In genomic region chr6:71621981-71622380, GRCm38 (mm10) we compare ENCODE assay signal across 12 mouse cellular contexts. TPM values are rescaled to one million over a fixed set of nuclear protein-coding genes. Genes with fewer than 3 reads are reported as not detected.
DNase-seq lines count a peak whose midpoint lies in the region; ATAC-seq and TF ChIP-seq lines count a peak whose summit lies in the region.
"Had no signal": no experiment of that assay in that cellular context is flagged by ENCODE, and none has a peak within 500 bp of the region (broad histone marks: within the 10 kb centered on the region; RNA-seq: fewer than 3 reads in every experiment).

No protein-coding gene starts in this region.

- peak; percentile 23 for DNase-seq in embryonic facial prominence, embryonic 14.5 days (ENCODE audit: low spot score)
- no peak for DNase-seq in embryonic facial prominence, embryonic 10.5 days (ENCODE audit: low spot score)
- DNase-seq in left cerebral cortex, postnatal 14 days (ENCODE audit: low spot score in 2 of 2) = peak; percentile 28 to 59
- DNase-seq in left cerebral cortex, adult 8-10 months (ENCODE audit: low spot score in 2 of 2) = no peak
- DNase-seq in cerebellum, adult 9-11 months = peak; percentile 16
- peak; percentile 47 for DNase-seq in lung, postnatal 25 days (ENCODE audit: low spot score)
- no peak for DNase-seq in stomach, postnatal 0 days (ENCODE audit: low spot score)
- DNase-seq in forebrain, embryonic 11.5 days (ENCODE audit: low spot score) = no peak
- DNase-seq: kidney, adult 18-20 months had no signal

- no peaks in the 10 kb centered on the region for H3K9me3 ChIP-seq in embryonic facial prominence, embryonic 14.5 days (ENCODE audit: control insufficient read depth, low read length)
- H3K9me3 ChIP-seq in embryonic facial prominence, embryonic 10.5 days = no peaks in the 10 kb centered on the region
- H3K9me3 ChIP-seq in stomach, postnatal 0 days (ENCODE audit: control insufficient read depth, low read length) = no peaks in the 10 kb centered on the region
- no peaks in the 10 kb centered on the region for H3K9me3 ChIP-seq in forebrain, embryonic 11.5 days (ENCODE audit: control insufficient read depth, low read length)
- H3K9me3 ChIP-seq: heart, embryonic 15.5 days; limb, embryonic 10.5 days had no signal

- WGBS in embryonic facial prominence, embryonic 14.5 days = 79% methylated on average over 5 of the region's 5 CpGs
- WGBS in embryonic facial prominence, embryonic 10.5 days = 93% methylated on average over 5 of the region's 5 CpGs
- 52% methylated on average over 5 of the region's 5 CpGs for WGBS in stomach, postnatal 0 days
- WGBS in forebrain, embryonic 11.5 days = 95% methylated on average over 5 of the region's 5 CpGs

- H3K36me3 ChIP-seq in embryonic facial prominence, embryonic 14.5 days (ENCODE audit: control insufficient read depth, insufficient read depth, low read length) = peaks cover 84% of the 10 kb centered on the region
- H3K36me3 ChIP-seq in embryonic facial prominence, embryonic 10.5 days (replicated peaks) = peaks cover 100% of the 10 kb centered on the region
- peaks cover 5% of the 10 kb centered on the region for H3K36me3 ChIP-seq in stomach, postnatal 0 days (ENCODE audit: control insufficient read depth, insufficient read depth, low read length)
- H3K36me3 ChIP-seq in forebrain, embryonic 11.5 days (ENCODE audit: control insufficient read depth, insufficient read depth, low read length) = peaks cover 7% of the 10 kb centered on the region

- ATAC-seq in embryonic facial prominence, embryonic 14.5 days (ENCODE audit: low read depth) = no peak
- no peak for ATAC-seq in stomach, postnatal 0 days (ENCODE audit: low FRiP score, low TSS enrichment)
- no peak for ATAC-seq in forebrain, embryonic 11.5 days (replicated peaks; ENCODE audit: low FRiP score)

- intact Hi-C loops in left cerebral cortex, postnatal 14 days (cut with DNase I) = no loop called here

- H3K4me2 ChIP-seq in embryonic facial prominence, embryonic 14.5 days (ENCODE audit: low read depth, low read length) = no peak overlapping the region
- no peak overlapping the region for H3K4me2 ChIP-seq in stomach, postnatal 0 days (replicated peaks; ENCODE audit: low read depth)
- H3K4me2 ChIP-seq in forebrain, embryonic 11.5 days (ENCODE audit: low read depth, low read length, severe bottlenecking) = no peak overlapping the region
- H3K4me2 ChIP-seq: heart, embryonic 15.5 days had no signal

- no peak overlapping the region for H3K4me3 ChIP-seq in embryonic facial prominence, embryonic 14.5 days (ENCODE audit: low read depth, low read length)
- no peak overlapping the region for H3K4me3 ChIP-seq in embryonic facial prominence, embryonic 10.5 days
- H3K4me3 ChIP-seq in stomach, postnatal 0 days (ENCODE audit: low read depth, low read length) = no peak overlapping the region
- no peak overlapping the region for H3K4me3 ChIP-seq in forebrain, embryonic 11.5 days (ENCODE audit: low read depth, low read length)
- H3K4me3 ChIP-seq: erythroblast, embryonic 14.5 days; heart, embryonic 15.5 days; limb, embryonic 10.5 days had no signal

- H3K4me1 ChIP-seq in embryonic facial prominence, embryonic 14.5 days (ENCODE audit: control insufficient read depth, insufficient read depth, low read length) = no peaks in the 10 kb centered on the region
- peaks cover 7% of the 10 kb centered on the region for H3K4me1 ChIP-seq in embryonic facial prominence, embryonic 10.5 days
- no peaks in the 10 kb centered on the region for H3K4me1 ChIP-seq in stomach, postnatal 0 days (replicated peaks; ENCODE audit: control insufficient read depth, insufficient read depth)
- no peaks in the 10 kb centered on the region for H3K4me1 ChIP-seq in forebrain, embryonic 11.5 days (replicated peaks; ENCODE audit: control insufficient read depth, insufficient read depth, low read length)

- no peak overlapping the region for H3K9ac ChIP-seq in embryonic facial prominence, embryonic 14.5 days (ENCODE audit: low read depth, low read length)
- H3K9ac ChIP-seq in stomach, postnatal 0 days (ENCODE audit: low read length) = no peak overlapping the region
- H3K9ac ChIP-seq in forebrain, embryonic 11.5 days (ENCODE audit: low read length) = no peak overlapping the region
- H3K9ac ChIP-seq: heart, embryonic 15.5 days had no signal

- TF ChIP-seq EP300 in stomach, postnatal 0 days (optimal IDR thresholded peaks at IDR 0.05) = no peak

- H3K27ac ChIP-seq in embryonic facial prominence, embryonic 14.5 days (replicated peaks; ENCODE audit: low read depth, low read length) = no peak overlapping the region
- no peak overlapping the region for H3K27ac ChIP-seq in embryonic facial prominence, embryonic 10.5 days (replicated peaks)
- no peak overlapping the region for H3K27ac ChIP-seq in stomach, postnatal 0 days (replicated peaks)
- H3K27ac ChIP-seq in forebrain, embryonic 11.5 days (ENCODE audit: low read depth, low read length) = no peak overlapping the region
- H3K27ac ChIP-seq: heart, embryonic 15.5 days; limb, embryonic 10.5 days had no signal

- no peak for TF ChIP-seq CTCF in stomach, postnatal 0 days (IDR thresholded peaks at IDR 0.05; ENCODE audit: low read depth)

- H3K27me3 ChIP-seq in embryonic facial prominence, embryonic 14.5 days (replicated peaks; ENCODE audit: control insufficient read depth, insufficient read depth, low read length) = no peaks in the 10 kb centered on the region
- no peaks in the 10 kb centered on the region for H3K27me3 ChIP-seq in embryonic facial prominence, embryonic 10.5 days (replicated peaks; ENCODE audit: low read depth, poor library complexity, severe bottlenecking)
- no peaks in the 10 kb centered on the region for H3K27me3 ChIP-seq in stomach, postnatal 0 days (ENCODE audit: control insufficient read depth, insufficient read depth, low read length)
- no peaks in the 10 kb centered on the region for H3K27me3 ChIP-seq in forebrain, embryonic 11.5 days (ENCODE audit: control insufficient read depth, insufficient read depth, low read length)
- H3K27me3 ChIP-seq: heart, embryonic 15.5 days had no signal

RNA-seq across cellular contexts. Expression of gene Kdm3a, which starts 10.8 kb away (rescaled TPM):
- polyA plus RNA-seq in embryonic facial prominence, embryonic 14.5 days (2014; fragmentation: Nextera tagmentation; extraction: Ambion mirVana) = 27.7 and 34.9 TPM in 2 replicates
- polyA plus RNA-seq in embryonic facial prominence, embryonic 10.5 days (2016; fragmentation: Nextera tagmentation; extraction: Ambion mirVana) = 69.5 and 80.3 TPM in 2 replicates
- total RNA-seq in left cerebral cortex, postnatal 14 days (2021) = 10 to 100 TPM; 28.4 to 34.0 TPM
- 10 to 100 TPM; 49.7 to 56.4 (median 53.3) TPM for total RNA-seq in left cerebral cortex, adult 8-10 months (2022)
- polyA plus RNA-seq in stomach, postnatal 0 days (2015; fragmentation: Nextera tagmentation; extraction: Ambion mirVana) = 14.1 and 14.2 TPM in 2 replicates
- 71.0 and 71.8 TPM in 2 replicates for polyA plus RNA-seq in forebrain, embryonic 11.5 days (2014; fragmentation: Nextera tagmentation; extraction: Ambion mirVana)

Comparison
In these comparisons a context has a peak if more than half of its experiments do, and no peak if none do; other contexts are left out.
1. DNase-seq: peak in embryonic facial prominence, embryonic 14.5 days (single experiment), left cerebral cortex, postnatal 14 days (2 of 2), cerebellum, adult 9-11 months (single experiment) and lung, postnatal 25 days (single experiment); none in embryonic facial prominence, embryonic 10.5 days (single experiment), left cerebral cortex, adult 8-10 months (0 of 2), stomach, postnatal 0 days (single experiment) and forebrain, embryonic 11.5 days (single experiment).